Mouse (Mus musculus): ENCODE data around the gene Ahcyl1. TPM values are rescaled to one million over a fixed set of nuclear protein-coding genes. Genes with fewer than 3 reads are reported as not detected.
"Not testable (repeated sequence)": the region's sequence is repeated elsewhere in the genome, so short reads cannot be mapped to it uniquely, and the experiment has no call there.

The Ahcyl1 gene
- polyA plus RNA-seq, 1 experiment = 386 TPM

GRCm38 (mm10) chr3:107739966-107740365 lies 43.6 kb upstream of the Ahcyl1 start:
- Histone ChIP-seq H3K4me1 (ENCODE audit: control insufficient read depth, insufficient read depth, low read length) (no peaks in the 10 kb centered on the region; the same call in 1 of the 2 replicates), H3K27me3 (ENCODE audit: control insufficient read depth, insufficient read depth, low read length) (no peaks in the 10 kb centered on the region), H3K27ac (ENCODE audit: insufficient read depth, low read length) (no peak overlapping the region), H3K4me3 (replicated peaks; ENCODE audit: insufficient read depth, low read depth, low read length) (no peak overlapping the region)
- no peak for DNase-seq
- WGBS = 78% methylated on average over 2 of the region's 2 CpGs
- TF ChIP-seq POLR2A (IDR thresholded peaks at IDR 0.05; ENCODE audit: borderline replicate concordance, insufficient read depth, low read length) (no peak), CTCF (IDR thresholded peaks at IDR 0.05; ENCODE audit: borderline replicate concordance, insufficient read depth, low read depth, low read length) (no peak)

DNA sequence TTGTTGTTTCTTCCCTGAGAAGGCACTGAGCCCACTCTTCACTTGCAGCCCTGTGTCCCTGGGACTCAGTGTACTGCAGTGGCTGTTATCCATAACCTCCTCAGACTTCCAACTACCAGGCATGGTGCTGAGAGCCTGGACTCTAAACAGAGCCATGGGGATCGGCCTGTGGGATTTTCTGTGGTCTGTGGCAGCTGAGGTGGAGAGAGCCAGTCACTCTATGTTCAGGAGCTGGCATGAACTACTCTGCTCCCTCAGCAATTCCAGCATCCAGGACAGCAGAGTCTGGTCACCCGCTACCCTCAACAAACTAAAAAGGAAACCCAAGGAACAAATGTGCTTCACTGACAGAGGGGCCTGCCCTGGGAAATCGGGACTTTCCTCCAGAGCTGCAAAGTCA lies 43.1 kb upstream of the Ahcyl1 start:
- Histone ChIP-seq H3K27me3 (ENCODE audit: control insufficient read depth, insufficient read depth, low read length) (no peaks in the 10 kb centered on the region), H3K4me1 (ENCODE audit: control insufficient read depth, insufficient read depth, low read length) (no peaks in the 10 kb centered on the region; the same call in 1 of the 2 replicates), H3K27ac (ENCODE audit: insufficient read depth, low read length) (no peak overlapping the region), H3K4me3 (replicated peaks; ENCODE audit: insufficient read depth, low read depth, low read length) (no peak overlapping the region)
- DNase-seq = no peak
- WGBS = 89% methylated on average over 3 of the region's 3 CpGs
- TF ChIP-seq CTCF (IDR thresholded peaks at IDR 0.05; ENCODE audit: borderline replicate concordance, insufficient read depth, low read depth, low read length) (no peak), POLR2A (IDR thresholded peaks at IDR 0.05; ENCODE audit: borderline replicate concordance, insufficient read depth, low read length) (no peak)

- WGBS = 91% methylated on average over 1 of the region's 1 CpGs
- H3K27ac ChIP-seq (ENCODE audit: insufficient read depth, low read length) = no peak overlapping the region
- H3K27me3 ChIP-seq (ENCODE audit: control insufficient read depth, insufficient read depth, low read length) = no peaks in the 10 kb centered on the region
- no peak for DNase-seq
- H3K4me3 ChIP-seq (replicated peaks; ENCODE audit: insufficient read depth, low read depth, low read length) = no peak overlapping the region
- TF ChIP-seq POLR2A (IDR thresholded peaks at IDR 0.05; ENCODE audit: borderline replicate concordance, insufficient read depth, low read length) (no peak), CTCF (IDR thresholded peaks at IDR 0.05; ENCODE audit: borderline replicate concordance, insufficient read depth, low read depth, low read length) (no peak)
- no peaks in the 10 kb centered on the region; the same call in 1 of the 2 replicates for H3K4me1 ChIP-seq (ENCODE audit: control insufficient read depth, insufficient read depth, low read length)
Measured at GRCm38 (mm10) chr3:107738620-107739019, 42.3 kb upstream of the Ahcyl1 start.

DNA sequence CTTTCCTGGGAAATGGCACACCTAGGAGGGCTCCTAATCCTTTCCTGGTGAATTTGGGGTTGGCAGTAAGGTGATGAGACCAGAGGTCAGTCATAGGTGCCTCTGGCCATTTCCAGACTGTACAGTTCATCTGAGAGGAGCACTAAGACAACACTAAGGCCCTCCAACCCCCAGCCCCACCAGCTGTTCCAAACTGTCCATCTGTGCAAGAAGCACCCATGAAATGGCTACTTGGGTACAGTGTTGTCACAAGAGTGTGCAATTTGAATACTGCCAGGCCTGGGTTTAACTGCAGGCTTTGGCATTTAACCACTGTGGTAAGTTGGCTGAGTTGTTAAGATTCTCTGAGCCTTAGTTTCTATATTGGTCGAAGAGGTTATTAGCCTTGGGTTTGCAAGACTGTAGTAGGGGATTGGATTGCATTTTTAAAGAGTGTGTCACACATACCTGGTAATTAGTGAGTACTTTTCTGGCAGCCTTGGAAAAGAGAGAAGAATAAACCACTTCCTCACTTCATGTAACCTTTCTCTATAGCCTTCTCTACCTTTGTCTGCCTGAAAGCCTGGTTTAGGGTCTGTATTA lies 41.3 kb upstream of the Ahcyl1 start:
- TF ChIP-seq POLR2A (IDR thresholded peaks at IDR 0.05; ENCODE audit: borderline replicate concordance, insufficient read depth, low read length) (no peak), CTCF (IDR thresholded peaks at IDR 0.05; ENCODE audit: borderline replicate concordance, insufficient read depth, low read depth, low read length) (no peak)
- H3K27ac ChIP-seq (ENCODE audit: insufficient read depth, low read length) = no peak overlapping the region
- no peaks in the 10 kb centered on the region for H3K27me3 ChIP-seq (ENCODE audit: control insufficient read depth, insufficient read depth, low read length)
- WGBS = 71% methylated on average over 1 of the region's 1 CpGs
- no peak for DNase-seq
- no peaks in the 10 kb centered on the region for H3K4me1 ChIP-seq (ENCODE audit: control insufficient read depth, insufficient read depth, low read length)
- no peak overlapping the region for H3K4me3 ChIP-seq (replicated peaks; ENCODE audit: insufficient read depth, low read depth, low read length)

DNA sequence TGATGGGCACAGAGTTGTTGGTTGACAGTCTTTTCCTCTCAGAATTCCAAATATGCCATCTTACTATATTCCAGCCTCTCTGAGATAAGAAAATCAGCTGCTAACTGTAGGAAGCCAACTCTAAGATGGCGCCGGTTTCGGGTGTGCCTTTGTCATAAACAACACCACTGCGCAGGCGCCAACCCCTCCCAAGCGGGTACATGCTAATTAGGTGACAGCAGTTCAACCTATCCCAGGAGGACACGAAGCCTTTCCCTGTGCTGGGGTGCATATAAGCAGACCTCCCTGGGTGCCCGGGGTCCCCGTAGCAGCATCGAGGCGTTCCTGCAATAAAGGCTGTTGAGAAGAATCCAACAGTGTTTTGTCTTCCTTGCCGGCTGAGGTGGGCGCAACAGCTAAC lies 39.3 kb upstream of the Ahcyl1 start:
- not testable (repeated sequence) for H3K4me3 ChIP-seq (replicated peaks; ENCODE audit: insufficient read depth, low read depth, low read length); H3K4me1 ChIP-seq (ENCODE audit: control insufficient read depth, insufficient read depth, low read length); DNase-seq; H3K27ac ChIP-seq (ENCODE audit: insufficient read depth, low read length); H3K27me3 ChIP-seq (ENCODE audit: control insufficient read depth, insufficient read depth, low read length)
- 94% methylated on average over 13 of the region's 13 CpGs for WGBS

DNA sequence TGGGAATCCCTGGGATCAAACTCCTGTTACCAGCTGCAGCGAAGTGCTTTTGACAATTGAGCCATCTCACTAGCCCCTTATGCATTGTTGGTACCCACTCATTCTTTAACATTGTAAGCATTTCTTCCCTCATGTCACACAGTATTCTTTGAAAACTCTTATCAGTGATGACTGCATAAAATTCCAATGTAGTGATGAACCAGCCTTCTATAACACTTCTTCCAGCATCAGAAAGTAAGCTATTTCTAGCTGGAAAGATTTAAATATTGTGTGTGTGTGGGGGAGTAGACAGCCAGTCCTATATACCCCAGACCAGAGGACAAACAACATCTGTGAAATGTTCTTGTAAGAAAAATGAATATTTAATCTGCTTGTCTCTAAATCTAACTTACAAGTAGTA lies 37.0 kb upstream of the Ahcyl1 start:
- no peak overlapping the region for H3K27ac ChIP-seq (ENCODE audit: insufficient read depth, low read length)
- H3K4me1 ChIP-seq (ENCODE audit: control insufficient read depth, insufficient read depth, low read length) = peaks cover 9% of the 10 kb centered on the region
- WGBS = 97% methylated on average over 1 of the region's 1 CpGs
- TF ChIP-seq CTCF (IDR thresholded peaks at IDR 0.05; ENCODE audit: borderline replicate concordance, insufficient read depth, low read depth, low read length) (no peak), POLR2A (IDR thresholded peaks at IDR 0.05; ENCODE audit: borderline replicate concordance, insufficient read depth, low read length) (no peak)
- no peak for DNase-seq
- no peaks in the 10 kb centered on the region for H3K27me3 ChIP-seq (ENCODE audit: control insufficient read depth, insufficient read depth, low read length)
- H3K4me3 ChIP-seq (replicated peaks; ENCODE audit: insufficient read depth, low read depth, low read length) = no peak overlapping the region

DNA sequence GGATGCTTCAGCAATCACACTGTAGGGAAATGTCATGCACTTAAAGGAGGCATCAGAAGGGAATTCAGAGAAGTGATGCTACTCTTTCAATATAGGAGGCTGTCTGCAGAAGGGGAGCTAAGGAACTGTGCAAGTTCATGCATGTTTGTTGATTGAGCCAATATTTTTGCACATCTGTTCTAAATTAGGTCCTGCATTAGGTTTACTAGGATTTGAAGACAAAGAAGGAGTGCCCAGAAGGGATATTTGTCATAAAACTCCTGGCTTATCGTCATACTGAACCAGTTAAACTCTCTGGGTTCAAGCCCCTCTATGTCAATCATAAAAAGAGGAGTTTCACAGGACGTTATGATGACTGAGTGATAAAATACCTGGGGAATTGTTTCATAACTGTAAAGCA lies 33.9 kb upstream of the Ahcyl1 start:
- Histone ChIP-seq H3K27me3 (ENCODE audit: control insufficient read depth, insufficient read depth, low read length) (no peaks in the 10 kb centered on the region), H3K4me3 (replicated peaks; ENCODE audit: insufficient read depth, low read depth, low read length) (no peak overlapping the region), H3K4me1 (ENCODE audit: control insufficient read depth, insufficient read depth, low read length) (peaks cover 9% of the 10 kb centered on the region), H3K27ac (ENCODE audit: insufficient read depth, low read length) (no peak overlapping the region)
- no peak for DNase-seq
- TF ChIP-seq CTCF (IDR thresholded peaks at IDR 0.05; ENCODE audit: borderline replicate concordance, insufficient read depth, low read depth, low read length) (no peak), POLR2A (IDR thresholded peaks at IDR 0.05; ENCODE audit: borderline replicate concordance, insufficient read depth, low read length) (no peak)
- 75% methylated on average over 2 of the region's 2 CpGs for WGBS

GRCm38 (mm10) chr3:107728509-107728908 lies 32.1 kb upstream of the Ahcyl1 start:
- Histone ChIP-seq H3K27me3 (ENCODE audit: control insufficient read depth, insufficient read depth, low read length) (no peaks in the 10 kb centered on the region), H3K4me1 (ENCODE audit: control insufficient read depth, insufficient read depth, low read length) (peaks cover 9% of the 10 kb centered on the region), H3K27ac (ENCODE audit: insufficient read depth, low read length) (no peak overlapping the region), H3K4me3 (replicated peaks; ENCODE audit: insufficient read depth, low read depth, low read length) (no peak overlapping the region)
- DNase-seq = no peak
- WGBS = 74% methylated on average over 1 of the region's 1 CpGs
- no peak for TF ChIP-seq POLR2A (IDR thresholded peaks at IDR 0.05; ENCODE audit: borderline replicate concordance, insufficient read depth, low read length)
- TF ChIP-seq CTCF (IDR thresholded peaks at IDR 0.05; ENCODE audit: borderline replicate concordance, insufficient read depth, low read depth, low read length) = no peak

Measured in cerebellum, adult 2 months (tissue).